Mouse (Mus musculus): Measurements from ENCODE around the gene Nmral1. TPM values are rescaled to one million over a fixed set of nuclear protein-coding genes. Genes with fewer than 3 reads are reported as not detected.

Nmral1 gene
- total RNA-seq, 2 experiments from 2014 or later = 61.8 to 65.5 TPM

DNA sequence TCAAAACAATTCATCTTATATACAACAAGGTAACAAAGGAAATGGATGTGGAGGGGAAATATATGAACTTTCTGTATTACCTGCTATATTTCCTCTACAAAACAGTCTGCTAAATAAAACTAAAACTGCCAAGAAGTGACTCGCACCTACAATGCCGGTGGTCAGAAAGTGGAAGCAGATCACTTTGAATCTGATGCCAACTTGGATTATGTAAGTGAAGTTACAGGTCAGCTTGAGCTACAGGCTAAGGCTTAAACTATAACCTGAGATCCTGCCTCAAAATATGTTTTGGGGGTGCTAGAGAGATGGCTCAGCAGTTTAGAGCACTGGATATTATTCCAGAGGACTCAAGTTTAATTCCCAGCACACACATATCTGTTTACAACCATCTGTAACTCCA lies 53.4 kb downstream of the Nmral1 start:
- ATAC-seq (replicated peaks; ENCODE audit: poor library complexity) = no peak

DNA sequence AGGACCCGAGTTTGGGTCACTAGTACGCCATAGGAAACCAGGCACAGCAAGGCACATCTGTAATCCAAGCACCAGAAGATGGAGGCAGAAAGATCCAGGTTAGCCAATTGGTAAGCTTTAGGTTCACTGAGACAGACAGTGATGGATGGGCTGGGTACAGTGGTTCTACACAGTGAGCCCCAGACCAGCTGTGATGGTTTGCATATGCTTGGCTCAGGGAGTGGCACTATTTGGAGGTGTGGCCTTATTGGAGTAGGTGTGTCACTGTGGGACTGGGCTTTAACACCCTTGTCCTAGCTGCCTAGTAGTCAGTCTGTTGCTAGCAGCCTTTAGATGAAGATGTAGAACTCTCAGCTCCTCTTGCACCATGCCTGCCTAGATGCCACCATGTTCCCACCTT lies 55.4 kb downstream of the Nmral1 start:
- no peak for ATAC-seq (replicated peaks; ENCODE audit: poor library complexity)

DNA sequence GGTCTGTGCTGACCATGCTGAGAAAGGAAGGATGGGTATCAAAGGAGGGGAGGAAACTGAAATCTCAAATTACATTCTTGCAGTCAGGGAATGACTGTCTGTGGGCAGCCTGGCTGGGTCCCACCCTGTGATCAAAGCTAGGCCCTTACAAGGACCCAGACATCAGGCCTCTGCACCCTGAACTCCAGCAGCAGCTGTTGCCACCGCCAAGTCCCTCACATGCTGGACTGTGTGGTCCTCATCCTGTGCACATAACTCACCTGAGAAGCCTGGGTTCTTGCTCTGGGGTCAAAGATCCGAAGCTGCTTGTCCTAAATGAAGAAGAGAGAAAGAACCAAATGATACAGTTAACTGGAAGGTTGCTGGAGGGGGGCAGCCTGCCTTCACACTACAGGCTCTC lies 57.6 kb downstream of the Nmral1 start:
- no peak for ATAC-seq (replicated peaks; ENCODE audit: poor library complexity)

Other genes starting within 250 kb of the Nmral1 start
- 2.9 and 4.4 TPM in 2 replicates for gene Srl, start 177.5 kb downstream of the Nmral1 start, total RNA-seq (2015)
- 13.9 and 18.7 TPM in 2 replicates for gene Srl, start 177.5 kb downstream of the Nmral1 start, total RNA-seq (2017)
- gene Tfap4, start 159.5 kb downstream of the Nmral1 start, total RNA-seq (2015) = 37.1 and 41.2 TPM in 2 replicates
- 42.0 and 53.9 TPM in 2 replicates for gene Tfap4, start 159.5 kb downstream of the Nmral1 start, total RNA-seq (2017)
- 1.1 and 1.5 TPM in 2 replicates for gene Glis2, start 124.6 kb downstream of the Nmral1 start, total RNA-seq (2015)
- gene Glis2, start 124.6 kb downstream of the Nmral1 start, total RNA-seq (2017) = 0.64 and 1.1 TPM in 2 replicates
- 74.0 and 86.1 TPM in 2 replicates for gene Pam16, start 94.4 kb downstream of the Nmral1 start, total RNA-seq (2015)
- 19.1 and 35.2 TPM in 2 replicates for gene Pam16, start 94.4 kb downstream of the Nmral1 start, total RNA-seq (2017)
- gene Vasn, start 79.4 kb downstream of the Nmral1 start, total RNA-seq (2015) = 0.07 and 0.49 TPM in 2 replicates
- gene Vasn, start 79.4 kb downstream of the Nmral1 start, total RNA-seq (2017) = 0.17 and 0.34 TPM in 2 replicates
- 24.6 and 26.3 TPM in 2 replicates for gene Dnaja3, start 79.4 kb downstream of the Nmral1 start, total RNA-seq (2015)
- gene Dnaja3, start 79.4 kb downstream of the Nmral1 start, total RNA-seq (2017) = 59.5 and 71.1 TPM in 2 replicates
- 62.1 and 67.0 TPM in 2 replicates for gene Coro7, start 39.6 kb downstream of the Nmral1 start, total RNA-seq (2015)
- 34.1 and 40.2 TPM in 2 replicates for gene Coro7, start 39.6 kb downstream of the Nmral1 start, total RNA-seq (2017)
- gene Hmox2, start 7.0 kb upstream of the Nmral1 start, total RNA-seq (2015) = 68.6 and 81.1 TPM in 2 replicates
- 74.7 and 78.8 TPM in 2 replicates for gene Hmox2, start 7.0 kb upstream of the Nmral1 start, total RNA-seq (2017)
- gene Cdip1, start 70.9 kb upstream of the Nmral1 start, total RNA-seq (2015) = 10.3 and 12.2 TPM in 2 replicates
- 10.7 and 11.5 TPM in 2 replicates for gene Cdip1, start 70.9 kb upstream of the Nmral1 start, total RNA-seq (2017)
- gene 4930562C15Rik, start 116.1 kb upstream of the Nmral1 start, total RNA-seq (2015) = not detected in 2 replicates
- not detected in 2 replicates for gene 4930562C15Rik, start 116.1 kb upstream of the Nmral1 start, total RNA-seq (2017)
- gene Ubald1, start 161.0 kb upstream of the Nmral1 start, total RNA-seq (2015) = 36.5 and 38.4 TPM in 2 replicates
- gene Ubald1, start 161.0 kb upstream of the Nmral1 start, total RNA-seq (2017) = 16.3 and 16.5 TPM in 2 replicates
- 20.5 and 23.2 TPM in 2 replicates for gene Mgrn1, start 166.9 kb upstream of the Nmral1 start, total RNA-seq (2015)
- 12.6 and 18.2 TPM in 2 replicates for gene Mgrn1, start 166.9 kb upstream of the Nmral1 start, total RNA-seq (2017)
- 25.2 and 30.1 TPM in 2 replicates for gene Nudt16l1, start 219.4 kb upstream of the Nmral1 start, total RNA-seq (2015)
- 18.9 and 19.3 TPM in 2 replicates for gene Nudt16l1, start 219.4 kb upstream of the Nmral1 start, total RNA-seq (2017)
- 16.2 and 18.5 TPM in 2 replicates for gene Anks3, start 244.8 kb upstream of the Nmral1 start, total RNA-seq (2015)
- gene Anks3, start 244.8 kb upstream of the Nmral1 start, total RNA-seq (2017) = 18.2 and 24.9 TPM in 2 replicates

Measured in megakaryocyte progenitor cell, adult 5-6 weeks (primary cell).